Mouse (Mus musculus) spleen, adult 2 months (tissue): ENCODE results near the gene Tmem38b. TPM values are rescaled to one million over a fixed set of nuclear protein-coding genes. Genes with fewer than 3 reads are reported as not detected.
"Not testable (repeated sequence)": the region's sequence is repeated elsewhere in the genome, so short reads cannot be mapped to it uniquely, and the experiment has no call there.

ENCODE experiments used
- DNase-seq, 2 experiments: peaks; one replicate each; pipeline versions ENCODE4 v3.0.0 to v3.0.0-alpha.2; 2012 to 2021; ENCODE audit warnings: low spot score in 2 of 2, low read depth in 1 of 2
- H3K27ac ChIP-seq: fragments of 200-500 bp; 2 replicates; pipeline ENCODE4 v1.5.1; 2012; ENCODE audit warnings: low read length, inconsistent platforms; ENCODE audit not compliant: insufficient read depth
- H3K27me3 ChIP-seq: fragments of 200-500 bp; 2 replicates; pipeline ENCODE4 v1.6.1; 2012; ENCODE audit warnings: mild to moderate bottlenecking, moderate library complexity, low read length, inconsistent platforms; ENCODE audit not compliant: control insufficient read depth, insufficient read depth
- H3K36me3 ChIP-seq: fragments of 200-500 bp; 2 replicates; pipeline ENCODE4 v1.6.1; 2012; ENCODE audit warnings: mild to moderate bottlenecking, low read length, inconsistent platforms; ENCODE audit not compliant: control insufficient read depth, insufficient read depth
- H3K4me1 ChIP-seq: fragments of 200-500 bp; 2 replicates; pipeline ENCODE4 v1.6.1; 2011; ENCODE audit warnings: inconsistent platforms; ENCODE audit not compliant: control insufficient read depth, insufficient read depth, insufficient read length
- H3K4me3 ChIP-seq: fragments of 200-500 bp; 2 replicates; pipeline ENCODE4 v1.5.1; 2011; ENCODE audit warnings: mild to moderate bottlenecking, inconsistent platforms; ENCODE audit not compliant: insufficient read depth, insufficient read length; ENCODE audit errors: extremely low read depth
- CTCF ChIP-seq: fragments of 200-500 bp; IDR thresholded peaks from 2 replicates; pipeline ENCODE4 v1.5.1; 2011; ENCODE audit warnings: mild to moderate bottlenecking, inconsistent platforms; ENCODE audit not compliant: insufficient read depth, insufficient read length, insufficient replicate concordance; ENCODE audit errors: extremely low read depth
- POLR2A ChIP-seq: fragments of 200-500 bp; IDR thresholded peaks from 2 replicates; pipeline ENCODE4 v1.6.1; 2011; ENCODE audit warnings: low read depth, low read length, inconsistent platforms
- WGBS: fragments of 180-500 bp; shearing (Covaris S2); methylation state at CpG from one replicate; pipeline ENCODE4 v1.1.7; 2018; 5-methylcytosine and 5-hydroxymethylcytosine counted together
- polyA plus RNA-seq: library from polyadenylated mRNA; depleted of rRNA; stranded (reverse); fragments of >200 nt; gene quantifications from 2 replicates; pipeline ENCODE4 v1.2.3, GENCODE M21; 2012

The Tmem38b gene
- polyA plus RNA-seq, 1 experiment, result 2.5 TPM

DNA sequence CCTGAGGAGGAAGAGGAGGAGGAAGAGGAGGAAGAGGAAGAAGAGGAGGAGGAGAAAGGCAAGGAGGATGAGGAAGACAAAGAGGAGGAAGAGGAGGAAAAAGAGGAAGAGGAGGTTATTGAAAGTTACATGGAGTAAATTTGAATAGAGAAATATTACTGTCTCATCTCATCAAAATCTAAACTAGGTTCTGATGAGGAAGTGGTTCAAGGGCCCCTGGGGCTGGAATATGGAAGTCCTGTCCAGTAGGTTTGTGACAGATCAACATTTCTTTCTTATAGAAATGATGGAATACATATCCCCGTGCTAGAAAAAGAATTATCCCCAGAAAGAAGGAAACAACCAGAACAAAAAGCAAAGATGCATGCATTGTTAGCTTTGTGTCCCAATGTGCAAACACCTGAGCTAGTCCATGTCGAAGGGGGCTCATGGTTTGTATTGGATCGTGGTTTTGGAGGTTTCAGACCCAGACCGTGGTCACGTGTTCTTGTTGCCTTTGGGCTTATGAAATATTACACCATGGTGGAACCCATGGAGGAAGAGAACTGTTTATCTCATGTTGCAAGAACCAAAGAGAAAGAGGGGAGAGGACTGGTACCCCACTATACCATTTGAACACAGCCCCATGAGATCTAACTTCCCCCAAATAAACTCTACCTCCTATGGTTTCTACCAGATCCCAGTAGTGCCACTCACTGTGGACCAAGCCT, 31.4 kb upstream of the Tmem38b start:
- DNase-seq, result no peak
- H3K27me3 ChIP-seq, result no peaks in the 10 kb centered on the region
- no peaks in the 10 kb centered on the region for H3K36me3 ChIP-seq
- WGBS, result 67% methylated on average over 5 of the region's 5 CpGs
- no peak overlapping the region for H3K27ac ChIP-seq
- no peak overlapping the region for H3K4me3 ChIP-seq
- TF ChIP-seq POLR2A (no peak), CTCF (no peak)
- H3K4me1 ChIP-seq, result peaks cover 15% of the 10 kb centered on the region

DNA sequence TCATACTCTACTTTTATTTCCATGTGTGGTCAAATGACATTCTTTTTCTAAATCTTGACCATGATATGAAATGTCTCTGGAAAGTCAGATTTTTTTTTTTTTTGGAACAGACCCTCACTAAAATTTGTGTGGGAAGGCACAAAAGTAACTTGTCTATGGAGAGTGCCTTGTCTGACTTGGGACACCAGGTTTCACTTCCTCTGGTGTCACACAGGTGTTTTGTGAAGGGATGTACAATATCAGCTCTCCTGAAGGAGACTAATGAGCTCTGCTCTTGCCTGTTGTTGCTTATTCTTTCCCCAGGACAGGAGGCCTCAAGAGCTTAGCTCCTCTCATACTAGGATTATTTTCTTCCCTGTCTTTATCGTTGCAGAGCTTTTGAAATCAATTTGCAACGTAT, 30.8 kb upstream of the Tmem38b start:
- no peak for DNase-seq
- Histone ChIP-seq H3K27ac (no peak overlapping the region), H3K27me3 (no peaks in the 10 kb centered on the region), H3K4me1 (peaks cover 16% of the 10 kb centered on the region), H3K4me3 (no peak overlapping the region), H3K36me3 (no peaks in the 10 kb centered on the region)
- WGBS, result 84% methylated on average over 2 of the region's 2 CpGs
- TF ChIP-seq CTCF (no peak), POLR2A (no peak)

DNA sequence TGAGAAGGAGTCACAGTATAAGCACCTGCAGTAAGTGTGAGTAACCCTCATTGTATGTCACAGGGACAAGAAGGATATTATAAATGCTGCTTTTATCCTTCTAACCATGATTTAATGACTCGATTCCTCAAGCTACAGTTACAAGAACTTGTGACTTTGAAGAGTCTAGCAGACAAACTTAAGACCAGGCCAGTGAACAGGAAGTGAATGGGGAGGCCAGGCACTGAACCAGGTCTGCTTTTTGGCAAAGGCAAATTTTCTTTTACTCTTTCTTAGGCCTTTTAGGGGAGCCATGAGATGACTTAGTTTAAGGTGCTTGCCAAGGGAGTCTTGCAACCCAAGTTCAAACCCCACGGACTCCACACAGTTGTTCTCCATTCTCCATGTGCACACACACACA, 30.1 kb upstream of the Tmem38b start:
- no peaks in the 10 kb centered on the region for H3K27me3 ChIP-seq
- TF ChIP-seq POLR2A (no peak), CTCF (no peak)
- no peak overlapping the region for H3K4me3 ChIP-seq
- 57% methylated on average over 2 of the region's 2 CpGs for WGBS
- no peak overlapping the region for H3K27ac ChIP-seq
- DNase-seq, result no peak
- H3K36me3 ChIP-seq, result no peaks in the 10 kb centered on the region
- peaks cover 16% of the 10 kb centered on the region for H3K4me1 ChIP-seq

DNA sequence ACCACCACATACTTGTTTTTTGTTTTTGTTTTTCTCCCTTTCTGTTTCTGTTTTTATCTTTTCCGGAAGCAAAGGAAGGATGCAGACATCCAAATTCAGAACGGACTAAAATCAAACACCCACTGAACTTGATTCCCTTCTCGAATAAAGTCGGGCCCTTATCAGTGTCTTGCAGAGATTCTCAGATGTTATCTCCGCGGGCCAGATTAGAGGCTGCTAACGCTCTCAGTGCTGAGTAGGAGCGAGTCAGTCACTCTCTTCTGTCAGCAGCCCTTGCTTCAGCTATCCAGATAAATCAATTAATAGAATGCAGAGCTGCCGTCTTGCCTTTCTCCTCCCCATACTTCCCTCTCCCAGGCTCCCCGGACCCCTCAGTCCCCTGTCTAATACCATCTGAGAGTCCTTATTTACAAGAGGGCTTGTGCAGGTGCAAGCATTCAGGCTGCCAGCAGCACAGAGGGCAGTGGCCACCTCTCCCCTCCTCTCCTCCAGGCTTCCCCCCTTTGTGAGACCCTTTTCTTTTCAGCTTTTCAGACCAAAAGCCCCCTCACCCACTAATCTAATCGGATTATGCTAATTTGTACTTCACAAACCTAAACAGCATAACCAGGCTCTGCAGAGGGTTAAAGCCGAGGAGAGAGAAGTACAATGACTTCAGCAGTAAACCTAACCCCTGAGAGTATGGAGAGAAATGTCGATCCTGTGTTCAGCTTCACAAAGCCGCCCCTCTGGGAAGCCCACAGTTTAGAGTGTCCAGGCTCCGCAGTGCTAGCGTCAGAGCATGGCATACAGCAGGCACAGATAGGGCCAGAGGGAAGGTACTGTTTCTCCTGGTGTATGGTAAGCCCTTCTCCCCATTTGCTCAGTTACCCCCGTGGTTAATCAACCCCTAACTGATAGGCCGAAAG, 28.7 kb upstream of the Tmem38b start:
- TF ChIP-seq POLR2A, result no peak
- no peak for TF ChIP-seq CTCF
- no peaks in the 10 kb centered on the region for H3K27me3 ChIP-seq
- H3K27ac ChIP-seq, result no peak overlapping the region
- H3K4me1 ChIP-seq, result peaks cover 16% of the 10 kb centered on the region
- no peak for DNase-seq
- WGBS, result 59% methylated on average over 18 of the region's 18 CpGs
- H3K4me3 ChIP-seq, result no peak overlapping the region
- H3K36me3 ChIP-seq, result no peaks in the 10 kb centered on the region

DNA sequence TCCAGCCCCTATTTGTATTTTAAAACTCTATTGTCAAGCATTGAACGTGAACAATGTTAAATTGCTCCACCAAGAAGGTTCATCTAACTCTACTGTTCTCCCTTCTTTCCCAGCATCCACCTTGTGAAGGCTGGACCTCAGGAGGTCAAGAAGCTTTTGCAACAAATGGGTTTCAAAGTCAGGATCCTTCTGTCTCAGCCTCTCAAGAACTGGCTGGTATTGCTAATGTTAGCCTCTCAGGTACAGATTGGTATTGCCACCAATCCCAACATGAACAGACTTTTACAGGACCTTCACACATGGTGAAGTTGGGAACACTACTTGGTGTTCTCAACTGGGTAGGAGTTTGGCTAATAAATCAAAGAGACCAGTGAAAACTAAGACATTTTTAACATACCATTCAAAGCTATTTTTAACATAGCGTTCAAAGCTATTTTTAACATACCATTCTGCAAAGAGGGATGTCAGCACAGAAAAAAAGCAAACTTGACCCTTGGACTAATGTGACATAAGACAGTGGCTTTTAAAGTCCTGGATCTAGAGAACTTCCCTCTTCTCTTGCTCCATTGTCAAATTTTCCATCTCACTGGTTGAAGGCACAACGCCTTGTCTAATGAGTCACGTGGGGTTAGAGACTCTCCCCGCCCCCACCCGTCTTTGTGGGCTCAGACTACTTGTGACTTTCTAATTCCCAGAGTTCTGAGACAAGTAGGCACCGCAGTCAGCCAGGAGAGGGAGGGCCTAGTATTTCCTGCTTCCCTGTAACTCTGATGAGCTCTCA, 26.8 kb upstream of the Tmem38b start:
- no peak for TF ChIP-seq CTCF
- no peak for TF ChIP-seq POLR2A
- H3K4me3 ChIP-seq, result no peak overlapping the region
- no peak overlapping the region for H3K27ac ChIP-seq
- 38% methylated on average over 7 of the region's 7 CpGs for WGBS
- H3K4me1 ChIP-seq, result peaks cover 16% of the 10 kb centered on the region
- no peaks in the 10 kb centered on the region for H3K36me3 ChIP-seq
- no peaks in the 10 kb centered on the region for H3K27me3 ChIP-seq
- DNase-seq, result no peak

DNA sequence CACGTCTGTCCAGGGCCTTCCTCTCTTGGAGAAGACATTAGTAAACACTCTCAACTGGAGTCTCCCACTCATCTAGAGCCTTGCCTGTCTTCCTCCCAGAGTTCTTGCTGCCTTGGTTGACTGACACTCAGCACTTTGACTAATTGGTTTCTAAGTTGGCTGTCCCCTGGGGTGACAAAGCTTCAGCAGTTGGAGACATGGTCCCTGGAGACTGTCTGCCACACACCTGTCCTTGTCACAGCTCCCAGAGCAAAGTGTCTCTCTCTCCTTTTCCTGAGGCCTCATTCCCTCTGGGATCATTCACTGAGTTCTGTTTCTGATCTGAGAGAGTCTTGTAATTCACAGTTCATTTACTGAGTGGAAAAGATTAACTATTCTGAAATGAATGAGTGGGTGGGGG, 26.1 kb upstream of the Tmem38b start:
- no peaks in the 10 kb centered on the region for H3K36me3 ChIP-seq
- H3K27ac ChIP-seq, result 0 out of 2 replicates have a peak overlapping the region, but pooled peaks have one; percentile 8
- peaks cover 16% of the 10 kb centered on the region for H3K4me1 ChIP-seq
- no peaks in the 10 kb centered on the region for H3K27me3 ChIP-seq
- no peak overlapping the region for H3K4me3 ChIP-seq
- DNase-seq, result no peak
- TF ChIP-seq CTCF, result no peak
- no peak for TF ChIP-seq POLR2A
- 55% methylated on average over 1 of the region's 1 CpGs for WGBS

DNA sequence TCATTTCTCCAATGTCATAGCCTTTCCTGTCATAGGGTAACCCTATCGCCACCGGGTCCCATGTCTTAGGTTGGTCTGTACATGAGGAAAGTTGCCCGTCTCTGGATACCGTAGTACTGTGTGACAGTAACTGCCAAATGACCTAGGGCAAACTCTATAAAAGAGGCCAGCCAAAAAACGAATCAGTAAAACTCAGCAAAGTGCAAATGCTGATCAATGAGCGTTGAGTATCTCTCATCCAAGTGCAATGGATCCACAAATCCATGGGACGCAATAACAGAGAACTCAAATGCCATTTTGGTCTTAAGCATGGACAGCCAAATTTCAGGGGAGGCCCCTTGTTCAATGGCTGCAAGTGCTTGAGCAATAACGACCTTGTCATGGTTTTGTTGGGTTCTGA, 22.2 kb upstream of the Tmem38b start:
- H3K36me3 ChIP-seq, DNase-seq, H3K27ac ChIP-seq, H3K4me1 ChIP-seq, H3K27me3 ChIP-seq, H3K4me3 ChIP-seq: not testable (repeated sequence)
- WGBS, result 91% methylated on average over 8 of the region's 8 CpGs

DNA sequence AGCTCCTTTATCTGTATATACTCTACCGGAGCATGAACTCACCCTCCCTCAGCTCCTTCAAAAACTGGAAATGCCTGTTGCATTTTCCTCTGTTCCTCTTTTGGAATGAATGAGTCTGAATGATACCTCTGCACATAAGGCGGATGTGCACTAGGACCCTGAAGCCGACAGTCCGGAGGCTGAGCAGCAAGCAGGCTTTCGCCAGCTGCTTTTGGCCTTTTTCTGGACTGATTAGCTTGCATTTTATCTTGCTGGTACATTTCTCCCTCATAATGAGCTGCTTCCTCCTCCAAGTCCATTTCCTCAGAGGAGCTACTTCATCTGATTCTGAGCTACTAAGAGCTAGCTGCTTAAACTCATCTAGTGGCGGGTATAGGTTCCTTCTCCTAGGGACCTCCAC, 19.4 kb upstream of the Tmem38b start:
- not testable (repeated sequence) for DNase-seq, H3K27ac ChIP-seq, H3K4me1 ChIP-seq, H3K36me3 ChIP-seq, H3K27me3 ChIP-seq, H3K4me3 ChIP-seq
- WGBS, result 84% methylated on average over 6 of the region's 6 CpGs
